Mouse (Mus musculus): ENCODE results near the gene 0610010K14Rik.

Gene 0610010K14Rik

GRCm38 (mm10) chr11:70237457-70238167 lies at the start of gene 0610010K14Rik:
Gene 0610010K14Rik (minus strand): TSS chr11:70237914.
- DNase-seq (ENCODE audit: low spot score in 2 of 2) = peak; percentile 96 to 97

GRCm38 (mm10) chr11:70285686-70286085 lies 48.0 kb upstream of the 0610010K14Rik start:
- peak; percentile 53 to 60 for DNase-seq (ENCODE audit: low spot score in 2 of 2)

- DNase-seq (ENCODE audit: low spot score in 2 of 2) = no peak
Observed at GRCm38 (mm10) chr11:70284757-70285156, 47.0 kb upstream of the 0610010K14Rik start.

DNA sequence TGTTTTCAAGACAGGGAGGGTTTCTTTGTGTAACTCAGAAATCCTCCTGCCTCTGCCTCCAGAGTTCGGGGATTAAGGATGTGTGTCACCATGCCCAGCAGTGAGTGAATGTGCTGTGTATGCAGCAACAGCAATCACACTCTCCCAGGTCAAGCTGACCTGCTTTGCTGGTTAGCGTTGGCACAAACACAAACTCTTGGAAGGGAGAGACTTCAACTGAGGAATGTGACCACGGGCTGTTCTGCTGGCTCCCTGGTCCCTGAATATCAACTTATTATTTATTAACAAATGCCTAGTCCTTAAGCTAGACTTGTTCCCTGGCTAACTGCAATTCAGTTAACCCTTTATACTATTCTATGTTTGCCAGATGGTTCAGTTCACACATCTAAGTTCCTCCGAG lies 46.0 kb upstream of the 0610010K14Rik start:
- no peak for DNase-seq (ENCODE audit: low spot score in 2 of 2)

DNA sequence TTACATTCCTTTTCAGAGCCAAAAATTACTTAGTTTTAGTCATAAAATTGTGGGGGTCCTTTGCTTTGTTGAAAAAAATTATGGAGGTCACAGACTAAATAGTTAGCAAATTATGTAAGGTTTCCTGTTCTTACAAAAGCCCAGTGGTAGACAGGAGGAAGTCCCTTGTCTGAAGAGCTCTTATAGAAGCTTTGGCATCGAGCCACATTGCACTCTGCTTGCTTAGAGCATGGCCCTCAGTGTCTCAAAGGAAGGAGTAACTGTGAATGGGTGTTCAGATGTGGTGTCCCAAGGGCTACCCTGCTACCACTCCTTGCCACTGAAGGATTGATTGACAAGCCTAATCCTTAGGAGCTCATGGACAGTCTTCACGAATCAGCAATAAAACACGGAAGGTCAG lies 42.7 kb upstream of the 0610010K14Rik start:
- peak in 1 of 2 experiments; percentile 27 for DNase-seq (ENCODE audit: low spot score in 2 of 2)

GRCm38 (mm10) chr11:70278961-70279360 lies 41.2 kb upstream of the 0610010K14Rik start:
- no peak for DNase-seq (ENCODE audit: low spot score in 2 of 2)

DNA sequence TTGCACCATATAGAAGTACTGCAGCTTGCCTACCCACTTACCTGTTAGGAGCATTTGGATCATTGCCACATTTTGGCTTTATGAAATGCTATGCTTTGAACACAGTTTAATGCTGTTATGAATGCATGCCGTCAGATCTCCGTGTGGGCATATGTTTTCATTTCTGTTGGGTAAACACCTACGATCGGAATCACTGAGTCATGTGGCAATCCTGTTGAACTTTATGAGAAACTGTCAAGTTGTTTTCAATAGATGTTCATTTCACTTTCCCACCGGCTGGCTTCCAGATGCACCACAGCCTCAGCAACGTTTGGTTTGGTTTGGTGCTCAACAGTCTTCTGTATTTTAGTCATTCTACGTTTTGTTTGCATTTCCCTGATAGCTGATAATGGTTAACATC lies 33.9 kb upstream of the 0610010K14Rik start:
- no peak for DNase-seq (ENCODE audit: low spot score in 2 of 2)

GRCm38 (mm10) chr11:70266405-70266804 lies 28.7 kb upstream of the 0610010K14Rik start:
- no peak for DNase-seq (ENCODE audit: low spot score in 2 of 2)

DNA sequence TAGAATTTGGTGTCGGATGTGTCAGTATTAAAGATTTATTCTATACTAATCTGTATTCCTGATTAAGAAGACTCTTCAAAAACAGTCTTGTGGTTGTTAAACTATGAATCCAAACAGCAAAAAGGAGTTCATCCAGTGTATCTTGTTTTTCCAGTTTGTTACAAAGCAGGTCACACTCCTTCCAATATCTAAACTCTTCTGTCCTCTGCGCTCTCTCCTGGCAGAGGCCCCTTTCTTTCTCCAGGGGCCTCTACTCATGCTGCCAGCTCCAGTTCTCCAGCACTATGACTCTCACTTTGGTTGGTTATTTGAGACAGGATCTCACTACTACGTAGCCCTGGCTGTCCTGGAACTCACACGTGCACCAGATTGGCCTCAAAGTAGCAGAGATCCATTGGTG lies 28.1 kb upstream of the 0610010K14Rik start:
- no peak for DNase-seq (ENCODE audit: low spot score in 2 of 2)

DNA sequence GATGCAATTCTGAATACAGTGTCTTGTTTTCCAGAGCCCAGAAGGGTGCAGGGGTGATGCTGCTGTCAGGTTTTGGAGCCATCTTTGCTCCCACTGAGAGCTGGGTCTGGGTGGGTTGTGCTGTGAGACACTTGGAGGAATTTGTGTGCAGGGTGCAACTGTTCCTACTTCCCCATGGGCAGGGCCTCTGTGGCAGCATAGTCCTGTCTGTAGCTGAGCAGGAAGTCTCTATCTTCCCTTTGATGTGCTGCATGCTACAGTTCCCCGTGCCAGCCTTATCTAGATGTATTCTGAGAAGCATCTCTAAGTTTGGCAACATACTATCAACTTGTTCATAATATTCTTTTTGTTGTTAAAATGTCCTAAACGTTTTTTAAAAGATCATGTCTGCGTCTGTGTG lies 27.5 kb upstream of the 0610010K14Rik start:
- peak; percentile 57 to 60 for DNase-seq (ENCODE audit: low spot score in 2 of 2)

GRCm38 (mm10) chr11:70259035-70259434 lies 21.3 kb upstream of the 0610010K14Rik start:
- DNase-seq (ENCODE audit: low spot score in 2 of 2) = no peak

- DNase-seq (ENCODE audit: low spot score in 2 of 2) = no peak
Observed at GRCm38 (mm10) chr11:70254931-70255531, 17.3 kb upstream of the 0610010K14Rik start, which contains the start of gene Alox12. Gene Alox12 (minus strand): TSS chr11:70255353.

- DNase-seq (ENCODE audit: low spot score in 2 of 2) = no peak
Observed at GRCm38 (mm10) chr11:70254337-70254736, 16.6 kb upstream of the 0610010K14Rik start.

GRCm38 (mm10) chr11:70251853-70252252 lies 14.1 kb upstream of the 0610010K14Rik start:
- DNase-seq (ENCODE audit: low spot score in 2 of 2) = no peak

DNA sequence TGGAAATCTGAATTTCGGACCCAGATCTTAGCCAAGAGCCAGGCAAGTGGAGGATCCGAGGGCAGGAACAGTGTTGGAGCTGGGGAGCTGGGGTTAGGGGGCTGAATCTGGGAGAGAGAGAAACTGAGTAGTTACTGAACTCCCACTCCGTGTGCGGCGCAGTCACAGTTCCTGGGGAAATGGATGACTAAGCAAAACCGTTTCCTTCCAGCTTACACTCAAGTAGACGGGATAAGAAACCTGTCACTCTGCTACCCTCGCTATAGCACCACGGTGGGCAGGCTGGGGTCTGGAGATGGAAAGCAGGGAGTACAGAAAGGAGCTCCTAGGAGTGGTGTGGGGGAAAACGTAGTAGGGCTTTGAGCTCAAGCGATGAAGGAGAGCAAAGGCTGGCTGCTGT lies 12.4 kb upstream of the 0610010K14Rik start:
- DNase-seq (ENCODE audit: low spot score in 2 of 2) = no peak

GRCm38 (mm10) chr11:70247136-70247845 lies 9.6 kb upstream of the 0610010K14Rik start:
- peak; percentile 59 to 88 for DNase-seq (ENCODE audit: low spot score in 2 of 2)

GRCm38 (mm10) chr11:70242591-70242990 lies 4.9 kb upstream of the 0610010K14Rik start:
- DNase-seq (ENCODE audit: low spot score in 2 of 2) = no peak

DNA sequence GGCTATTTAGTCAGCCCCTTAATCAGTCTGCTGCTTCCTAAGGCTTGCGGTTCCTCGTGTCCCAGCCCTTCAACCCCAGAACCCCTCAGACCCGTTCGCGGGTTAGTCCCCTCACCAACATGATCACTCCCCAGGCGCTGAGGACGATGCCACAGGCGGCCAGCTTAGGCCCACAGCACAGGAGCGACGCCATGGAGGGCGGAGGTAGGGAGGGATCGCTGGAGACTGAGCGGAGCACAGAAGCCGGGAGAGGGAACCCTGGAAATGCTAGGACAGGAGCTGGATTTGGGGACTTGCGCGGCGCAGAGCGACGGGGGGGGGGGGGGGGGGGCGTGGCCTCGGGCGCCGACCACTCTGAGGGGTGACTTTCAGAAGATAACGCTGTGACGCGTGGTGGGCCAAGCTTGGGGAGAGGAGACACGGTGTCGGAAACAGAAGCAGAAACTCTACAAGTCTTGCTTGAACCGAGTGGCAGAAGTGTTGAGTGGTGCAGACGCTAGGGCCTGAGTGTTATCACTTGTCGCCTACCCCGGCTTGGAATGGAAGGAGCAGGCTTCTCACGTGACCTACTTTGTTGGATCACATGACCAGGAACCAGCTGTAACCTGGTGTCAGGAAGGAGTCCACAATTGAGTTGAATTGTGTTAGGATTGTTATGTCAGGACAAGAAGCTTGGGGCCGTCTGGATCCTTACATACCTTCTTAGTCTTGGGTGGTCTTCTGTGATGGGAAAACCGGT lies 2.0 kb upstream of the 0610010K14Rik start, which contains the start of the genes Gm21988 and Rnasek:
Gene Gm21988, minus strand, starts transcription at position 290 of the 739 bp plus-strand sequence.
Gene Rnasek, minus strand, starts transcription at position 302 of the 739 bp plus-strand sequence.
- DNase-seq (ENCODE audit: low spot score in 2 of 2) = peak; percentile 61 to 62

- no peak for DNase-seq (ENCODE audit: low spot score in 2 of 2)
Observed at GRCm38 (mm10) chr11:70238591-70239440, 1.1 kb upstream of the 0610010K14Rik start.

GRCm38 (mm10) chr11:70236717-70237116 lies 997 bp downstream of the 0610010K14Rik start:
- no peak for DNase-seq (ENCODE audit: low spot score in 2 of 2)

All from thymus, postnatal 10 days (tissue).